Mouse (Mus musculus) spleen, adult 2 months (tissue): Measurements from ENCODE around the gene Hexim2. TPM values are rescaled to one million over a fixed set of nuclear protein-coding genes. Genes with fewer than 3 reads are reported as not detected.

Experiments
- DNase-seq, 2 experiments: peaks; one replicate each; pipeline versions ENCODE4 v3.0.0 to v3.0.0-alpha.2; 2012 to 2021; ENCODE audit warnings: low spot score in 2 of 2, low read depth in 1 of 2
- H3K27ac ChIP-seq: fragments of 200-500 bp; 2 replicates; pipeline ENCODE4 v1.5.1; 2012; ENCODE audit warnings: low read length, inconsistent platforms; ENCODE audit not compliant: insufficient read depth
- H3K27me3 ChIP-seq: fragments of 200-500 bp; 2 replicates; pipeline ENCODE4 v1.6.1; 2012; ENCODE audit warnings: mild to moderate bottlenecking, moderate library complexity, low read length, inconsistent platforms; ENCODE audit not compliant: control insufficient read depth, insufficient read depth
- H3K36me3 ChIP-seq: fragments of 200-500 bp; 2 replicates; pipeline ENCODE4 v1.6.1; 2012; ENCODE audit warnings: mild to moderate bottlenecking, low read length, inconsistent platforms; ENCODE audit not compliant: control insufficient read depth, insufficient read depth
- H3K4me1 ChIP-seq: fragments of 200-500 bp; 2 replicates; pipeline ENCODE4 v1.6.1; 2011; ENCODE audit warnings: inconsistent platforms; ENCODE audit not compliant: control insufficient read depth, insufficient read depth, insufficient read length
- H3K4me3 ChIP-seq: fragments of 200-500 bp; 2 replicates; pipeline ENCODE4 v1.5.1; 2011; ENCODE audit warnings: mild to moderate bottlenecking, inconsistent platforms; ENCODE audit not compliant: insufficient read depth, insufficient read length; ENCODE audit errors: extremely low read depth
- CTCF ChIP-seq: fragments of 200-500 bp; IDR thresholded peaks from 2 replicates; pipeline ENCODE4 v1.5.1; 2011; ENCODE audit warnings: mild to moderate bottlenecking, inconsistent platforms; ENCODE audit not compliant: insufficient read depth, insufficient read length, insufficient replicate concordance; ENCODE audit errors: extremely low read depth
- POLR2A ChIP-seq: fragments of 200-500 bp; IDR thresholded peaks from 2 replicates; pipeline ENCODE4 v1.6.1; 2011; ENCODE audit warnings: low read depth, low read length, inconsistent platforms
- WGBS: fragments of 180-500 bp; shearing (Covaris S2); methylation state at CpG from one replicate; pipeline ENCODE4 v1.1.7; 2018; 5-methylcytosine and 5-hydroxymethylcytosine counted together
- polyA plus RNA-seq: library from polyadenylated mRNA; depleted of rRNA; stranded (reverse); fragments of >200 nt; gene quantifications from 2 replicates; pipeline ENCODE4 v1.2.3, GENCODE M21; 2012

Gene Hexim2
- polyA plus RNA-seq, 1 experiment, result 3.0 TPM

GRCm38 (mm10) chr11:103158621-103159478, 26.6 kb downstream of the Hexim2 start:
- no peaks in the 10 kb centered on the region for H3K36me3 ChIP-seq
- TF ChIP-seq CTCF (peak; percentile 100), POLR2A (no peak)
- DNase-seq, result peak; percentile 67 to 91
- no peak overlapping the region for H3K4me3 ChIP-seq
- H3K27ac ChIP-seq, result no peak overlapping the region
- no peaks in the 10 kb centered on the region for H3K27me3 ChIP-seq
- H3K4me1 ChIP-seq, result no peaks in the 10 kb centered on the region; the same call in 1 of the 2 replicates
- 14% methylated on average over 25 of the region's 25 CpGs for WGBS

- Histone ChIP-seq H3K36me3 (no peaks in the 10 kb centered on the region), H3K27me3 (no peaks in the 10 kb centered on the region), H3K4me3 (no peak overlapping the region), H3K4me1 (no peaks in the 10 kb centered on the region; the same call in 1 of the 2 replicates), H3K27ac (no peak overlapping the region)
- no peak for DNase-seq
- TF ChIP-seq CTCF (no peak), POLR2A (no peak)
- 93% methylated on average over 11 of the region's 11 CpGs for WGBS
Measured at GRCm38 (mm10) chr11:103160738-103161137, 28.5 kb downstream of the Hexim2 start.

- no peak for DNase-seq
- Histone ChIP-seq H3K27me3 (no peaks in the 10 kb centered on the region), H3K27ac (no peak overlapping the region), H3K4me1 (no peaks in the 10 kb centered on the region; the same call in 1 of the 2 replicates), H3K36me3 (no peaks in the 10 kb centered on the region), H3K4me3 (no peak overlapping the region)
- 86% methylated on average over 7 of the region's 7 CpGs for WGBS
- TF ChIP-seq POLR2A (no peak), CTCF (no peak)
Measured at GRCm38 (mm10) chr11:103161449-103161848, 29.2 kb downstream of the Hexim2 start.

GRCm38 (mm10) chr11:103162132-103162531, 29.9 kb downstream of the Hexim2 start:
- no peaks in the 10 kb centered on the region; the same call in 1 of the 2 replicates for H3K4me1 ChIP-seq
- no peaks in the 10 kb centered on the region for H3K27me3 ChIP-seq
- WGBS, result 88% methylated on average over 5 of the region's 5 CpGs
- DNase-seq, result no peak
- H3K36me3 ChIP-seq, result no peaks in the 10 kb centered on the region
- no peak overlapping the region for H3K4me3 ChIP-seq
- no peak overlapping the region for H3K27ac ChIP-seq
- TF ChIP-seq CTCF (no peak), POLR2A (no peak)

- Histone ChIP-seq H3K4me1 (no peaks in the 10 kb centered on the region; the same call in 1 of the 2 replicates), H3K27ac (no peak overlapping the region), H3K4me3 (no peak overlapping the region), H3K27me3 (no peaks in the 10 kb centered on the region), H3K36me3 (no peaks in the 10 kb centered on the region)
- peak in 1 of 2 experiments; percentile 34 for DNase-seq
- 54% methylated on average over 10 of the region's 10 CpGs for WGBS
- TF ChIP-seq CTCF (no peak), POLR2A (no peak)
Measured at GRCm38 (mm10) chr11:103164391-103164790, 32.2 kb downstream of the Hexim2 start.

GRCm38 (mm10) chr11:103168690-103169390, 36.6 kb downstream of the Hexim2 start:
- peak; percentile 49 to 82 for DNase-seq
- Histone ChIP-seq H3K4me3 (no peak overlapping the region), H3K27me3 (no peaks in the 10 kb centered on the region), H3K4me1 (peaks cover 5% of the 10 kb centered on the region; the same call in 1 of the 2 replicates), H3K36me3 (0 out of 2 replicates have a peak, but pooled peaks cover 1% of the 10 kb centered on the region), H3K27ac (no peak overlapping the region)
- WGBS, result 26% methylated on average over 9 of the region's 9 CpGs
- peak; percentile 97; the same call in 1 of the 2 replicates for TF ChIP-seq CTCF
- TF ChIP-seq POLR2A, result no peak
